Mouse (Mus musculus) ES-Bruce4 (cell line): Measurements from ENCODE around the gene Ift122.
"Not testable (repeated sequence)": the region's sequence is repeated elsewhere in the genome, so short reads cannot be mapped to it uniquely, and the experiment has no call there.

Experiments
- CTCF ChIP-seq: IDR thresholded peaks from one replicate; pipeline ENCODE4 v1.8.1; 2011; ENCODE audit warnings: low read depth, low read length
- EP300 ChIP-seq: IDR thresholded peaks from 2 replicates; pipeline ENCODE4 v1.6.1; 2011; ENCODE audit warnings: low read depth, low read length; ENCODE audit not compliant: insufficient read depth

DNA sequence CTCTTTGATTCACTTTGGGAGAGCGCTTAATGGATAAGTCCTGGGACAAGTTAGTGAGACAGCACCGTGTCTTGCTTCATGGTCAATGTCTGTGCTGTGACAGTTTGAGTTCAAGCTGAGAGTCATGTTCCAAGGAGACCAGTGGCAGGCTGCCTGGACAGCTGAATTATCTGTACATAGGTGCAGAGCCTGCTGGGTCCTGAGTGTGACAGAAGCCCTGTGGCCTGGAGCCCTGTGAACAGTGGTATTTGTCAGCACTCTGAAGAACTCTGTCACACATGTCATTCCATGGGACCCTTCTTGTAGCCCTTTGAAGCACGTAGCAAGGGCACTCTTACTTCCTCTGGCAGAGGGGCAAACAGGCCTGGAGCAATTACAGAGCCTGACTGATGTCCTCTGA lies 13.9 kb downstream of the Ift122 start:
- not testable (repeated sequence) for TF ChIP-seq CTCF, EP300
